Mouse (Mus musculus): ENCODE measurements around the gene Exo1. TPM values are rescaled to one million over a fixed set of nuclear protein-coding genes. Genes with fewer than 3 reads are reported as not detected.
A peak's percentile ranks its signal among the peaks of the same experiment; 100 is the strongest.

The Exo1 gene
- 86.3 and 104 TPM in 2 replicates for polyA plus RNA-seq (2016; fragmentation: Nextera tagmentation; extraction: Ambion mirVana)

- Histone ChIP-seq H3K4me1 (peaks cover 21% of the 10 kb centered on the region), H3K4me3 (peak within 1 kb of the TSS; percentile 75), H3K9ac (peak within 1 kb of the TSS; percentile 69), H3K27ac (peak within 1 kb of the TSS; percentile 88), H3K36me3 (peaks cover 15% of the 10 kb centered on the region), H3K9me3 (no peaks in the 10 kb centered on the region), H3K4me2 (replicated peaks) (peak within 1 kb of the TSS; percentile 63), H3K27me3 (no peaks in the 10 kb centered on the region)
- ATAC-seq (ENCODE audit: insufficient number of reproducible peaks, insufficient read depth, low FRiP score, low TSS enrichment), result peak; percentile 94
- WGBS, result under 1% methylated on average over 60 of the region's 66 CpGs
These were observed at the start of gene Exo1 for GRCm38 (mm10) chr1:175880453-175881296. Gene Exo1 (plus strand): TSS chr1:175880581.

GRCm38 (mm10) chr1:175855515-175855914 is 24.9 kb upstream of the Exo1 start:
- 94% methylated on average over 1 of the region's 1 CpGs for WGBS

GRCm38 (mm10) chr1:175867050-175867449 is 13.3 kb upstream of the Exo1 start:
- no peak overlapping the region for H3K27ac ChIP-seq
- H3K4me1 ChIP-seq, result no peaks in the 10 kb centered on the region
- H3K9ac ChIP-seq, result no peak overlapping the region
- no peaks in the 10 kb centered on the region for H3K36me3 ChIP-seq
- H3K4me3 ChIP-seq, result no peak overlapping the region
- no peak overlapping the region for H3K4me2 ChIP-seq (replicated peaks)
- ATAC-seq (ENCODE audit: insufficient number of reproducible peaks, insufficient read depth, low FRiP score, low TSS enrichment), result no peak
- 60% methylated on average over 1 of the region's 1 CpGs for WGBS
- H3K9me3 ChIP-seq, result no peaks in the 10 kb centered on the region
- H3K27me3 ChIP-seq, result no peaks in the 10 kb centered on the region

More at GRCm38 (mm10) chr1:175855515-175855914, 24.9 kb upstream of the Exo1 start:
- peak; percentile 67; the same call in 1 of the 2 replicates for ATAC-seq (ENCODE audit: insufficient number of reproducible peaks, insufficient read depth, low FRiP score, low TSS enrichment)
- Histone ChIP-seq H3K36me3 (no peaks in the 10 kb centered on the region), H3K27me3 (no peaks in the 10 kb centered on the region), H3K9me3 (no peaks in the 10 kb centered on the region), H3K27ac (no peak overlapping the region), H3K4me2 (replicated peaks) (no peak overlapping the region), H3K9ac (no peak overlapping the region), H3K4me3 (no peak overlapping the region), H3K4me1 (no peaks in the 10 kb centered on the region)

GRCm38 (mm10) chr1:175867558-175867957 is 12.8 kb upstream of the Exo1 start:
- Histone ChIP-seq H3K9me3 (no peaks in the 10 kb centered on the region), H3K4me2 (replicated peaks) (no peak overlapping the region), H3K27ac (no peak overlapping the region), H3K36me3 (no peaks in the 10 kb centered on the region), H3K4me3 (no peak overlapping the region), H3K9ac (no peak overlapping the region), H3K27me3 (no peaks in the 10 kb centered on the region), H3K4me1 (no peaks in the 10 kb centered on the region)
- ATAC-seq (ENCODE audit: insufficient number of reproducible peaks, insufficient read depth, low FRiP score, low TSS enrichment), result no peak
- WGBS, result 27% methylated on average over 5 of the region's 5 CpGs

GRCm38 (mm10) chr1:175870716-175871115 is 9.7 kb upstream of the Exo1 start:
- no peaks in the 10 kb centered on the region for H3K4me1 ChIP-seq
- H3K4me2 ChIP-seq (replicated peaks), result no peak overlapping the region
- H3K4me3 ChIP-seq, result no peak overlapping the region
- no peaks in the 10 kb centered on the region for H3K36me3 ChIP-seq
- no peaks in the 10 kb centered on the region for H3K27me3 ChIP-seq
- no peak for ATAC-seq (ENCODE audit: insufficient number of reproducible peaks, insufficient read depth, low FRiP score, low TSS enrichment)
- WGBS, result 71% methylated on average over 3 of the region's 3 CpGs
- no peak overlapping the region for H3K27ac ChIP-seq
- no peak overlapping the region for H3K9ac ChIP-seq
- H3K9me3 ChIP-seq, result no peaks in the 10 kb centered on the region

- no peak overlapping the region for H3K27ac ChIP-seq
- H3K36me3 ChIP-seq, result no peaks in the 10 kb centered on the region
- WGBS, result 71% methylated on average over 6 of the region's 6 CpGs
- no peak overlapping the region for H3K4me3 ChIP-seq
- no peaks in the 10 kb centered on the region for H3K27me3 ChIP-seq
- H3K9ac ChIP-seq, result no peak overlapping the region
- H3K4me2 ChIP-seq (replicated peaks), result no peak overlapping the region
- no peaks in the 10 kb centered on the region for H3K9me3 ChIP-seq
- ATAC-seq (ENCODE audit: insufficient number of reproducible peaks, insufficient read depth, low FRiP score, low TSS enrichment), result no peak
- H3K4me1 ChIP-seq, result no peaks in the 10 kb centered on the region
These were observed 8.2 kb upstream of the Exo1 start for GRCm38 (mm10) chr1:175872028-175872816.

GRCm38 (mm10) chr1:175883398-175883797 is 3.0 kb downstream of the Exo1 start:
- WGBS, result 80% methylated on average over 3 of the region's 3 CpGs
- peaks cover 21% of the 10 kb centered on the region for H3K4me1 ChIP-seq

GRCm38 (mm10) chr1:175893263-175893662 is 12.9 kb downstream of the Exo1 start:
- H3K36me3 ChIP-seq, result peaks cover 58% of the 10 kb centered on the region

More at GRCm38 (mm10) chr1:175883398-175883797, 3.0 kb downstream of the Exo1 start:
- H3K36me3 ChIP-seq, result peaks cover 31% of the 10 kb centered on the region
- H3K27me3 ChIP-seq, result no peaks in the 10 kb centered on the region
- no peaks in the 10 kb centered on the region for H3K9me3 ChIP-seq
- H3K27ac ChIP-seq, result no peak overlapping the region
- no peak overlapping the region for H3K9ac ChIP-seq
- ATAC-seq (ENCODE audit: insufficient number of reproducible peaks, insufficient read depth, low FRiP score, low TSS enrichment), result no peak
- H3K4me2 ChIP-seq (replicated peaks), result no peak overlapping the region
- no peak overlapping the region for H3K4me3 ChIP-seq

GRCm38 (mm10) chr1:175893726-175894125 is 13.3 kb downstream of the Exo1 start:
- no peak overlapping the region for H3K9ac ChIP-seq
- H3K36me3 ChIP-seq, result peaks cover 54% of the 10 kb centered on the region
- H3K4me1 ChIP-seq, result no peaks in the 10 kb centered on the region
- ATAC-seq (ENCODE audit: insufficient number of reproducible peaks, insufficient read depth, low FRiP score, low TSS enrichment), result no peak
- no peak overlapping the region for H3K4me3 ChIP-seq
- H3K9me3 ChIP-seq, result no peaks in the 10 kb centered on the region
- WGBS, result 94% methylated on average over 12 of the region's 12 CpGs
- H3K4me2 ChIP-seq (replicated peaks), result no peak overlapping the region
- no peak overlapping the region for H3K27ac ChIP-seq
- no peaks in the 10 kb centered on the region for H3K27me3 ChIP-seq

More at GRCm38 (mm10) chr1:175893263-175893662, 12.9 kb downstream of the Exo1 start:
- no peaks in the 10 kb centered on the region for H3K9me3 ChIP-seq
- 92% methylated on average over 6 of the region's 6 CpGs for WGBS
- H3K4me1 ChIP-seq, result no peaks in the 10 kb centered on the region
- ATAC-seq (ENCODE audit: insufficient number of reproducible peaks, insufficient read depth, low FRiP score, low TSS enrichment), result no peak
- H3K27ac ChIP-seq, result no peak overlapping the region
- no peak overlapping the region for H3K9ac ChIP-seq
- H3K27me3 ChIP-seq, result no peaks in the 10 kb centered on the region
- no peak overlapping the region for H3K4me3 ChIP-seq
- no peak overlapping the region for H3K4me2 ChIP-seq (replicated peaks)

- Histone ChIP-seq H3K27me3 (no peaks in the 10 kb centered on the region), H3K4me3 (no peak overlapping the region), H3K27ac (no peak overlapping the region), H3K9me3 (no peaks in the 10 kb centered on the region), H3K4me1 (no peaks in the 10 kb centered on the region), H3K9ac (no peak overlapping the region), H3K36me3 (peaks cover 43% of the 10 kb centered on the region), H3K4me2 (replicated peaks) (no peak overlapping the region)
- ATAC-seq (ENCODE audit: insufficient number of reproducible peaks, insufficient read depth, low FRiP score, low TSS enrichment), result no peak
- 90% methylated on average over 2 of the region's 2 CpGs for WGBS
These were observed 30.8 kb downstream of the Exo1 start for GRCm38 (mm10) chr1:175911207-175911606.

GRCm38 (mm10) chr1:175912038-175912437 is 31.7 kb downstream of the Exo1 start:
- H3K4me2 ChIP-seq (replicated peaks), result no peak overlapping the region
- H3K27me3 ChIP-seq, result no peaks in the 10 kb centered on the region
- WGBS, result 89% methylated on average over 3 of the region's 3 CpGs
- no peak overlapping the region for H3K27ac ChIP-seq
- peaks cover 37% of the 10 kb centered on the region for H3K36me3 ChIP-seq
- no peak for ATAC-seq (ENCODE audit: insufficient number of reproducible peaks, insufficient read depth, low FRiP score, low TSS enrichment)
- H3K9me3 ChIP-seq, result no peaks in the 10 kb centered on the region
- H3K4me3 ChIP-seq, result no peak overlapping the region
- no peaks in the 10 kb centered on the region for H3K4me1 ChIP-seq
- no peak overlapping the region for H3K9ac ChIP-seq

Data from embryonic facial prominence, embryonic 12.5 days (tissue).